Mouse (Mus musculus) lung, postnatal 10 days (tissue): ENCODE results near the gene Gm11172.
A peak's percentile ranks its signal among the peaks of the same experiment; 100 is the strongest.
"Not testable (repeated sequence)": the region's sequence is repeated elsewhere in the genome, so short reads cannot be mapped to it uniquely, and the experiment has no call there.

Experiments used
- DNase-seq: peaks from one replicate; pipeline ENCODE4 v3.0.0; 2021

The Gm11172 gene

GRCm38 (mm10) chr16:10786288-10786687, 26.4 kb upstream of the Gm11172 start:
- DNase-seq = peak; percentile 94

DNA sequence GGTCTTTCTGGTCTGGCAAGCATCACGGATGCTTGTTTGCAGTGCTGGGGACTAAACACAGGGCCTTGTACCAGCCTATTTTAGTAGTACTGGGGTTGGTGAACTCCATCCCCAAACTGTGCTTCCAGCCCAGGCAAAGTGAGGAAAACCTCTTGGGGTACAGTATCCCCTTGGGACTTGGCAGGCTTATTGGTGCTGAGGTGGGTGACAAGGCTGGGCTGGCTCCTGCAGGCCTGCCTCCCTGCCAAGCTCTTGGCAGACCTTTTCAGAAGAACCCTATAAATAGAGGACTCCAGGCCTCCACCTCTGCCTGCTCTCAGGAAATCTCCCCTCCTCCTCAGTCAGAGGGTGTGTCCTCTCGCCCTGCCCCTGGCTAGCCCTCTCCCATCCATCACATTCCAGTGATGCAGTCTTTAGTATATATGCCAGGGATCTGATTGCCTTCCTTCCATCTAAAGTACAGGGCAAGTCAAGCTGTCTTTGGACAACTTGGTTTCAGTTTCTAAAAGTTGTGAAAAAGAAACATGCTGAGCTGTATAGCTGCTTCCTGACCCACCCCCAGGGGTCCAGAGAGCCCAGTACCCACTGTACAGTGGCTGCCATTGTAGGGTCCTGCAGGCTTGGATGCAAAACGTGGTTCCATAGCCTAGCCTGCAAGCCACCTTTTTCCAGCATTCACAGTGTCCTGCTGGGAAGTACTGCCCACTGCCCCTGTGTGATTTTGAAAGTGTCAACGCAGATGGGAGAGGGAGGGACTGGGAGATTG, 25.8 kb upstream of the Gm11172 start:
- DNase-seq = no peak

DNA sequence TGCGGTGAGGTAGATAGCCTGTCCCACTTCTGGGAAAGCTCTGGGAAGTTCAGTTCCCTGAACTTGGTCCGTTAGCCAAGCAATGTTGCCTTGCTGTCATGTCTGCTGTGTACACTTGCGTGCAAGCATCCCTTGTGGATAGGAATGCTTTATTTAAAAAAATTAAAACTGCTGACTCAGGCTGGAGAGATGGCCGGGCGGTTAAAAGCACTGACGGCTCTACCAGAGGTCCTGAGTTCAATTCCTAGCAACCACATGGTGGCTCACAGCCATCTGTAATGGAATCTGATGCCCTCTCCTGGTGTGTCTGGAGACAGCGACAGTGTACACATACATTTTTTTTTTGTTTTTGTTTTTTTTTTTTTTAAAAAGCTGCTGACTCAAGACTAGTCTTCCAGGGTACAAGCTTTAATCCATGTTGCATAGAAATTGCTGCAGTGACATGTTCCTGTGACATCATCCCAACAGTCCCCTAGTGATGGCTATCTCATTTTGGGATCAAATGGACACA, 25.1 kb upstream of the Gm11172 start:
- no peak for DNase-seq

- DNase-seq = no peak
Observed at GRCm38 (mm10) chr16:10788271-10788670, 24.4 kb upstream of the Gm11172 start, which contains the start of gene Tnp2. TSS of gene Tnp2 (minus strand) at chr16:10788660.

DNA sequence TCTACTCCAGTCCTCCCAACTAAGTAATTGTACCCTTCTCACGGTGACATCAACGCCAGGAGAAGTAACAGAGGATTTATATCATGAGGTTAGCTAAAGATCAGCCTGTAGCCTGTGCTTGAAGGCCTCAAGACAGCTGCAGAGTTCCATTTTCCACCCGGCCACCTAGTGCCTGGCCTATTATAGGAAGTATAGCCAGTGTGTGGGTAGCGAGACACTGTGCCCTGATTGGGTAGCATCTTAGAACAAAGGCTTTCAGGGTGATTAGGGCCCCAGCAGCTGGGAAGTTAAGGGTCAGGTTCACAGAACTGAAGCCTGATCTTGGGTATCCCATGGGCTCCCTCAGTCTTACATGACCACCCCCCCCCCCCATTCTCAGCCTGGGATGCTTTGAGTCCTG, 23.8 kb upstream of the Gm11172 start:
- DNase-seq = no peak

DNA sequence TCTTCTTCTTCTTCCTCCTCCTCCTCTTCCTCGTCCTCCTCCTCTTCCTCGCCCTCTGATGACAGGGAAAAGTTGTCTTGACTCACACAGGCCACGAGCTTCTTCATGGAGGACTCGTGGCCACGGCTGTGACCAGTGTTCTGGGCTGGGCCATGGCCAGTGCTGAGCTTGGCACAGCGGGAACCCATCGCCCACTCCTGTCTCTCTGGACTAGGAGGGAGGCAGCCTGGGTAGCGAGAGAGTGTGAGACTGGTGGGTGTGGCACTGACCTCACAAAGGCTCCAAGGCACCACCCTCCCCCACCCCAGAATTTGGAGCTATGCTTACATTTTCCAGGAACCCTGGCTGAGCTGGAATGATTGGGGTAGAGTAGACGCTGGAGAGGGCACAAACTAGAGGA, 22.0 kb upstream of the Gm11172 start, which contains the start of gene Prm3:
Gene Prm3, minus strand, starts transcription at position 213 of the 400 bp plus-strand sequence.
- no peak for DNase-seq

GRCm38 (mm10) chr16:10796034-10796433, 16.7 kb upstream of the Gm11172 start, which contains the start of gene Prm2:
TSS of gene Prm2 (minus strand) at chr16:10796134.
- no peak for DNase-seq

GRCm38 (mm10) chr16:10802420-10802819, 10.3 kb upstream of the Gm11172 start:
- DNase-seq = not testable (repeated sequence)

DNA sequence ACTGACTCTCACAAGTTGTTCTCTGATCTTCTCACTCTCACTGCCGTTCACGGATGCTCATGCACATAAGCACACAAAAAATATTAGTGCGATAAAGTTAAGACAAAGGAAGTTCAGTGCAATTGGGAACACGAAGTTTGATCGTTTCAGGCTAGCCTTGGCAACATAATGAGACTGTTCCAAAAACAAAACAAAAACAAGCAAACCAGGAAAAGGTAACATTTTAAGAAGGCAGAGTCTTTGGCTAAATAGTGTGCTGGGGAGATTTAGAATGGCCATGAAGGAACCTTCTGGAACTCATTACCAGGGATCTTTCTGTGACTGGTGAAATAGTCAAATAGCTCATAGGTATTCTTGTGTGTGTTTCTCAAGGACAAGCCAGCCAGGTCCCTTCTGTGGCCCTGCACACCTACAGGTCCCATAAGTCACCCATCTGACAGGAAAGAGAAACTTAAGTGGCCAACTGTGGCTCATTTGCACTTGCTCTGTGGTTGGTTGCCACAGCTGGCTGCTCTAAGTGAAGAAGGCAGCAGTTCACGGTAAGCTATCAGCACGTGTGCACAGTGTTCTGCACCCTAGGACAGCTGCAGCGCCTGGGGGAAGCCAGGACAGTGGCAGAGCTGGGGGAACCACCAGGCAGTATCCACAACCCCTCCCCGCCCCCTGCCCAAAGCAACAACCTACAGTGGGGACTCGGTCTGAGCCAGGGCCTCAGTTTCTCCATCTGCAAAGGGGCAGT, 6.8 kb upstream of the Gm11172 start, which contains the start of gene Prm1:
Gene Prm1, minus strand, starts transcription at position 51 of the 739 bp plus-strand sequence.
- no peak for DNase-seq

- no peak for DNase-seq
Observed at GRCm38 (mm10) chr16:10810376-10810775, 2.3 kb upstream of the Gm11172 start.

- no peak for DNase-seq
Observed at GRCm38 (mm10) chr16:10813726-10814125, 1.0 kb downstream of the Gm11172 start.

DNA sequence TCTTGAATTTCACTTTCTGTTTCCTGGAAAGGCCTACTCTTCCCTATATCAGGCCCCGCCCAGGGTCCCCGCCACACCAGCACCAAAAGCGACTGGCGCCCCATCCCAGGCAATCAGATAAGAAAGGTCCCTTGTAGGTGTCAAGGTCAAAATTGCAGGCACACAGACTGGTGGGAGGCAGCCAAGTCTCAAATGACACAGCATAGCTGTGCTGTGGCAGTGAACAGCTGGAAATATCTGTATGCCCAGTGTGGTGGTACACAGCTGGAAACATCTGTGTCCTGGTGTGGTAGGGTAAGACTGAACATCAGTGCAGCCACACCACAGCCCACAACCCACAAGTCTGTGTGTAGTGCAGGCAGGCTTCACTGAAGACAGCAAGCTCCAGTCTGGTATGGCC, 2.1 kb downstream of the Gm11172 start:
- peak; percentile 65 for DNase-seq

DNA sequence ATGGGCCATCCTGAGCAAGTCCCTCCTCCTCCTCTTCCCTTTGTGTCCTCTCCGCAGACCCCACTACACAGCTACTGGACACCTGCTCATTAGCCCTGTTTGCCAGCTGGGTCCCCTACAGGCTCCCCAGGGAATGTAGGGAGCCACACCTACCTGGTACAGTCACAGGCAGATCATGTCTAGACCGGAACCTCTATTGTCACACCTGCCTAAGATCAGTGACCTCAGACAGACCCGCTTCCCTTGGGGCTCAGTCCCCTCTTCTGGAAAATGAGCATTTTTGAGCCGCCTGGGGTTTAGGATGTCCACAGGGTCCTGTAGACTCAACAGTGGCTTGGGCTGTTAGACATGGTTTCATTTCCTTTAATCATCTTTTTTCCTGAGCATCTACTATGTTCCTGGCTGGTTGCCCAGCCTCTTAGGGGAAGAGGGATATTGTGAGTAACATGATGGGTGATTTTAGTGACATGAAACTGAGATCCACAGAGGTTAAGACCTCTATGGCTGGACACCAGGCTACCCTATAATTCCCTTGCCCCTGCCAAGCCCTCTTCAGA, 5.9 kb downstream of the Gm11172 start:
- DNase-seq = no peak

- DNase-seq = no peak
Observed at GRCm38 (mm10) chr16:10819966-10820365, 7.3 kb downstream of the Gm11172 start.

DNA sequence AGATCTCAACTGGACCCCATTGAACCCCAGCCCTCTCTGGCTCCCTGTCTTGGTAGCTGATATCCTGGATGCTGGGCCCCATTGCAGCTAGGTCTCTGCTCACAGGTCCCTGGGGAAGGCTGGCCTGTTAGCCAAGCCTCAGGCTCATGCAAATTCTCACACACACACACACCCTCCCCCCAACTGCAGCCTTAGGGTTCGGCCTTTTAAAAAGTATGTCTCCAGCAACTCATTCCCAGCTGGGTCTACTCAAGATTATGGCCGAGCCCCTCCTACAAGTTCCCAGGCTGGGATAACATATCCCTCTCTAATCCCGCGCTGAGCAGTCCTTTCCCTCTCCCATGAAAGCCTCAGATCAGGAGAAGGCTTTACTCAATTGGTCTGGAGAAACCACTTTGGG, 8.7 kb downstream of the Gm11172 start:
- no peak for DNase-seq

GRCm38 (mm10) chr16:10824536-10824935, 11.8 kb downstream of the Gm11172 start:
- no peak for DNase-seq

DNA sequence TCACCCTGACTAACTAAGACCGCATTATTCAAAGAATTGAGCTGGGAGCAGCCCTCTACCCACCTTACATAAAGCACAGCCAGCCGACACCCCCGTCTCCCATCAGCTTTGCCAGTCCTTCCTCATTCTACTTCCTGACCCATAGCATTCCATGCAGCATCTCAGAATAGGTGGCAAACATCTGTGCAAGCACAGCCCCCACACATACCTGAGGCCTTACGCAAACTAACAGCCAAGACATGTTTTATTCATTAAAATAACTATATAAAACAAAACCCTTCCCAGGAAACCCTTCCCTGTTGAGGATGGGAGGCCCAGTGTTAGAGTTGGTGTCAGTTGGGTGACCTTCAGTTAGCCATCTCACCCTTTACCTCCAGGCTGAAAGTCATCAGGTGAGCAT, 13.1 kb downstream of the Gm11172 start:
- DNase-seq = no peak

- no peak for DNase-seq
Observed at GRCm38 (mm10) chr16:10827269-10827668, 14.6 kb downstream of the Gm11172 start.

- DNase-seq = no peak
Observed at GRCm38 (mm10) chr16:10827766-10828460, 15.2 kb downstream of the Gm11172 start.

GRCm38 (mm10) chr16:10828461-10828805, 15.7 kb downstream of the Gm11172 start:
- no peak for DNase-seq

DNA sequence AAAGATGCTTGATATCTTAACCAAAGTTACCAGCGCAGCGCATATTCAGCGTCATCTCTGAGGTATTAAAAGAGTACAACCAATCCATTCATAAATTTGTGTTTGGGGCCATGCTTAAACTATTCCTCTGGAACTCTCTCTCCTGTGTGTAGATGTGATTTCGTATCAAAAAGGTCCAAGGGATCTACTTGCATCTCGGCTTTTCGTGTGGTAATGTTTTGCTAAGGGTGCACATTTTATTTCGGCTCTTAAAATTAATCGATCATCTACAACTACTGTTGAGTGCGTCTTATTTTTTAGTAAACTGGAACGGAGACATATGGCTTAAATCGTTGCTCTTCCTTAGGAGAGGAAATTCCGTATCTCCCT, 21.8 kb downstream of the Gm11172 start:
- no peak for DNase-seq

DNA sequence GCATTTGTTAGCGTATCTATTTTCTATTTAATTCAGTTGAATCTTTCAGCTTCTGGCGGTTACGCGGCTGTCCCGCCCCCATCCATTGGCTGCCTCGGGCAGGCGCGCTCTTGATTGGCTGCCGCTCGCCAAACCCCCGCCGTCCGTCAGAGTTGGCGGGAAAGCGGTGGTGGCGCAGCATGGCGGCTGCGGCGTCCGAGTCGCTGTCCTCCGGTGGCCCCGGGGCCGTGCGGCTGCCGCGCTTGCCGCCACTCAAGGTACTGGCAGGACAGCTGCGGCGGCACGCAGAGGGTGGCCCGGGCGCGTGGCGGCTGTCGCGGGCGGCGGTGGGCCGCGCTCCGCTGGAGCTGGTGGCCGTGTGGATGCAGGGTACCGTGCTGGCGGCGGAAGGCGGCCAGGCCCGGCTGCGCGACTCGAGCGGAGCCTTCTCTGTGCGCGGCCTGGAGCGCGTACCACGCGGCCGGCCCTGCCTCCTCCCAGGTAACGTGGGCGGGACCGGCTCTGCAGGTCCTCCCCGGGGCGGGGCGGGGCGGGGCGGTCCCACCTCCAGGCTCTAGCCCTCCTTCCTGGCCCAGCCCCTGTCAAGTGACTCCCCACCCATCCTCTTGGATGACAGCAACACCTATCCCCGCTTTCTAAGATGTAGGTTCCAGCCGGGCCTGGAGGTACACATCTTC, 22.3 kb downstream of the Gm11172 start, which contains the start of gene Rmi2:
Gene Rmi2, plus strand, starts transcription at position 149 of the 677 bp plus-strand sequence.
- peak; percentile 90 for DNase-seq
